Mouse (Mus musculus): ENCODE measurements around the gene Cope. TPM values are rescaled to one million over a fixed set of nuclear protein-coding genes. Genes with fewer than 3 reads are reported as not detected.

Gene Cope
- total RNA-seq, 2 experiments from 2014 or later = 160 to 173 TPM

GRCm38 (mm10) chr8:70343696-70344095 is 41.4 kb downstream of the Cope start:
- peak; percentile 48 to 68 for DNase-seq
- intact Hi-C loops (cut with DNase I) = loop anchor here (2.0 kb wide), 1 partner anchor 161 kb away; no protein-coding TSS in a partner anchor

GRCm38 (mm10) chr8:70344279-70344678 is 42.0 kb downstream of the Cope start:
- DNase-seq = no peak
- intact Hi-C loops (cut with DNase I) = no loop called here

GRCm38 (mm10) chr8:70347443-70347842 is 45.1 kb downstream of the Cope start:
- no peak for DNase-seq
- intact Hi-C loops (cut with DNase I) = no loop called here

- intact Hi-C loops (cut with DNase I) = no loop called here
- DNase-seq = no peak
Observed at GRCm38 (mm10) chr8:70347860-70348420, 45.6 kb downstream of the Cope start.

GRCm38 (mm10) chr8:70351035-70351999 is 49.0 kb downstream of the Cope start:
- intact Hi-C loops (cut with DNase I) = no loop called here
- DNase-seq = no peak

GRCm38 (mm10) chr8:70352000-70352384 is 49.7 kb downstream of the Cope start:
- intact Hi-C loops (cut with DNase I) = no loop called here
- DNase-seq = no peak

- intact Hi-C loops (cut with DNase I) = no loop called here
- DNase-seq = peak in 1 of 2 experiments; percentile 76
Observed at GRCm38 (mm10) chr8:70352657-70353151, 50.4 kb downstream of the Cope start.

- intact Hi-C loops (cut with DNase I) = no loop called here
- DNase-seq = peak; percentile 99 to 100
Observed at GRCm38 (mm10) chr8:70353194-70353817, 51.0 kb downstream of the Cope start, which contains the start of gene Upf1. Gene Upf1 (minus strand): TSS chr8:70353278.

GRCm38 (mm10) chr8:70354004-70354403 is 51.7 kb downstream of the Cope start:
- intact Hi-C loops (cut with DNase I) = no loop called here
- no peak for DNase-seq

- intact Hi-C loops (cut with DNase I) = no loop called here
- no peak for DNase-seq
Observed at GRCm38 (mm10) chr8:70356111-70356510, 53.8 kb downstream of the Cope start.

GRCm38 (mm10) chr8:70359411-70359810 is 57.1 kb downstream of the Cope start:
- peak; percentile 62 to 65 for DNase-seq
- intact Hi-C loops (cut with DNase I) = no loop called here

GRCm38 (mm10) chr8:70360769-70361168 is 58.5 kb downstream of the Cope start:
- intact Hi-C loops (cut with DNase I) = no loop called here
- DNase-seq = no peak

- intact Hi-C loops (cut with DNase I) = no loop called here
- DNase-seq = no peak
Observed at GRCm38 (mm10) chr8:70361484-70362032, 59.2 kb downstream of the Cope start.

Other genes with a start within 250 kb of the Cope start
- gene Tm6sf2, start 229.6 kb upstream of the Cope start, total RNA-seq (2021) = under 1 TPM; 0.77 to 0.94 TPM
- gene Hapln4, start 219.1 kb upstream of the Cope start, total RNA-seq (2021) = not detected
- under 1 TPM in 1 of 2 experiments, not detected in 1; 0.19 TPM for gene Ncan, start 181.6 kb upstream of the Cope start, total RNA-seq (2021)
- gene Nr2c2ap, start 171.2 kb upstream of the Cope start, total RNA-seq (2021) = 10 to 100 TPM; 10.9 to 12.8 TPM
- gene Rfxank, start 163.4 kb upstream of the Cope start, total RNA-seq (2021) = 10 to 100 TPM; 20.7 to 22.4 TPM
- 10 to 100 TPM; 30.3 TPM for gene Borcs8, start 163.0 kb upstream of the Cope start, total RNA-seq (2021)
- under 1 TPM; 0.38 to 0.45 TPM for gene Mef2b, start 162.8 kb upstream of the Cope start, total RNA-seq (2021)
- gene Tmem161a, start 130.2 kb upstream of the Cope start, total RNA-seq (2021) = 100 to 1,000 TPM in 1 of 2 experiments, 10 to 100 TPM in 1; 88.3 to 103 TPM
- gene Slc25a42, start 90.2 kb upstream of the Cope start, total RNA-seq (2021) = 10 to 100 TPM; 43.0 to 48.6 TPM
- gene Sugp2, start 68.3 kb upstream of the Cope start, total RNA-seq (2021) = 10 to 100 TPM; 42.9 to 47.8 TPM
- gene Armc6, start 68.1 kb upstream of the Cope start, total RNA-seq (2021) = 1 to 10 TPM; 8.9 to 9.2 TPM
- 10 to 100 TPM; 25.6 to 28.2 TPM for gene Homer3, start 19.7 kb upstream of the Cope start, total RNA-seq (2021)
- 10 to 100 TPM; 33.1 to 33.5 TPM for gene Ddx49, start within 50 bp of the Cope start, total RNA-seq (2021)
- gene Cers1, start 13.3 kb downstream of the Cope start, total RNA-seq (2021) = under 1 TPM; 0.57 to 0.67 TPM
- gene Gdf1, start 27.3 kb downstream of the Cope start, total RNA-seq (2021) = under 1 TPM in 1 of 2 experiments, not detected in 1; 0.20 TPM
- gene Upf1, start 50.8 kb downstream of the Cope start, total RNA-seq (2021) = 10 to 100 TPM; 40.8 to 48.8 TPM
- 1 to 10 TPM; 2.4 to 3.4 TPM for gene Comp, start 71.0 kb downstream of the Cope start, total RNA-seq (2021)
- gene Crtc1, start 137.1 kb downstream of the Cope start, total RNA-seq (2021) = 10 to 100 TPM; 11.0 to 15.6 TPM
- gene Klhl26, start 174.4 kb downstream of the Cope start, total RNA-seq (2021) = 1 to 10 TPM; 8.4 to 8.9 TPM
- not detected for gene Tmem59l, start 184.8 kb downstream of the Cope start, total RNA-seq (2021)
- gene Crlf1, start 190.6 kb downstream of the Cope start, total RNA-seq (2021) = under 1 TPM; 0.38 to 0.72 TPM
- 100 to 1,000 TPM; 108 to 114 TPM for gene Rex1bd, start 204.2 kb downstream of the Cope start, total RNA-seq (2021)
- 1,000 to 10,000 TPM; 1,604 to 1,683 TPM for gene Uba52, start 208.3 kb downstream of the Cope start, total RNA-seq (2021)
- 100 to 1,000 TPM; 185 to 190 TPM for gene Fkbp8, start 225.2 kb downstream of the Cope start, total RNA-seq (2021)
- 10 to 100 TPM; 79.5 to 81.3 TPM for gene Kxd1, start 225.4 kb downstream of the Cope start, total RNA-seq (2021)
- 10 to 100 TPM; 15.9 to 17.9 TPM for gene Ell, start 236.9 kb downstream of the Cope start, total RNA-seq (2021)

Data from heart, postnatal 10 days (tissue).